13 mouse cellular contexts compared by ENCODE assay signal in the genomic region with DNA sequence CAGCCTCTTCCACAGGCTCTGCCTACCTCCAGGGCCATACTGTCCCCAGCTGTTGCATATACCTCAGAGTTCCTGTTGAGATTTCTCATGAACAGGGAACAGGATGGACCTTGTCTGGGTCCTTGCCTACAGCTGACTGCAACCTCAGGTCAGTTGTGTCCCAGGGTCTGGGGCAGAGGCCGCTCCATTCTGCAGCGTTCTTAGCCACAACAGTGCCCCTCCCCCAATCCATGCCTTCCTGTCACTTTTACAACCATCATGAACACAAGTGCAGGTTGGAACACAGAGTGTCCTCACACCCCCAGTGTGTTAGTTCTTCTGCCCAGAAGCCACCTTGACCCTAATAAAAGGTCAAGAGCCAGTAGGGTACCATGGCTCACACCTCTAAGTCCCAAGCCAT. TPM values are rescaled to one million over a fixed set of nuclear protein-coding genes. Genes with fewer than 3 reads are reported as not detected.
DNase-seq lines count a peak whose midpoint lies in the region; ATAC-seq lines count a peak whose summit lies in the region.
"Had no signal": no experiment of that assay in that cellular context is flagged by ENCODE, and none has a peak within 500 bp of the region (broad histone marks: within the 10 kb centered on the region; RNA-seq: fewer than 3 reads in every experiment).

No protein-coding gene starts in this region.

- intact Hi-C loops in left cerebral cortex, postnatal 14 days (cut with DNase I): no loop called here

- no peaks in the 10 kb centered on the region for H3K9me3 ChIP-seq in heart, embryonic 13.5 days
- H3K9me3 ChIP-seq in lung, embryonic 16.5 days (ENCODE audit: control insufficient read depth, low read length): no peaks in the 10 kb centered on the region
- H3K9me3 ChIP-seq in embryonic facial prominence, embryonic 13.5 days: no peaks in the 10 kb centered on the region
- H3K9me3 ChIP-seq in limb, embryonic 15.5 days: no peaks in the 10 kb centered on the region

- peaks cover 41% of the 10 kb centered on the region for H3K4me1 ChIP-seq in heart, embryonic 13.5 days
- peaks cover 27% of the 10 kb centered on the region for H3K4me1 ChIP-seq in lung, embryonic 16.5 days (replicated peaks; ENCODE audit: control insufficient read depth, insufficient read depth, low read length)
- H3K4me1 ChIP-seq in embryonic facial prominence, embryonic 13.5 days: peaks cover 32% of the 10 kb centered on the region
- H3K4me1 ChIP-seq in limb, embryonic 15.5 days: peaks cover 35% of the 10 kb centered on the region

- no peak for ATAC-seq in heart, embryonic 13.5 days (ENCODE audit: extremely low read depth, insufficient number of reproducible peaks, low FRiP score, low TSS enrichment)
- no peak for ATAC-seq in lung, embryonic 16.5 days (ENCODE audit: low read depth)
- ATAC-seq in embryonic facial prominence, embryonic 13.5 days (ENCODE audit: insufficient number of reproducible peaks, insufficient read depth, low FRiP score, low TSS enrichment, low read depth): no peak
- ATAC-seq in limb, embryonic 15.5 days (ENCODE audit: insufficient number of reproducible peaks, low FRiP score, low TSS enrichment, low read depth): no peak

- H3K4me2 ChIP-seq in heart, embryonic 13.5 days: peak overlapping the region; percentile 86; the same call in 1 of the 2 replicates
- 0 out of 2 replicates have a peak overlapping the region, but pooled peaks have one; percentile 97 for H3K4me2 ChIP-seq in lung, embryonic 16.5 days (ENCODE audit: low read depth, low read length)
- peak overlapping the region; percentile 92 for H3K4me2 ChIP-seq in embryonic facial prominence, embryonic 13.5 days
- H3K4me2 ChIP-seq in limb, embryonic 15.5 days: no peak overlapping the region

- H3K27ac ChIP-seq in heart, embryonic 13.5 days (replicated peaks): no peak overlapping the region
- H3K27ac ChIP-seq in lung, embryonic 16.5 days (ENCODE audit: low read length): no peak overlapping the region
- H3K27ac ChIP-seq in embryonic facial prominence, embryonic 13.5 days: peak overlapping the region; percentile 92; the same call in 1 of the 2 replicates
- peak overlapping the region; percentile 82; the same call in 1 of the 2 replicates for H3K27ac ChIP-seq in limb, embryonic 15.5 days

- no peak overlapping the region for H3K4me3 ChIP-seq in heart, embryonic 13.5 days
- no peak overlapping the region for H3K4me3 ChIP-seq in lung, embryonic 16.5 days (ENCODE audit: low read length)
- H3K4me3 ChIP-seq in embryonic facial prominence, embryonic 13.5 days: no peak overlapping the region
- H3K4me3 ChIP-seq in limb, embryonic 15.5 days: no peak overlapping the region; the same call in 1 of the 2 replicates

- WGBS in heart, embryonic 13.5 days: 36% methylated on average over 2 of the region's 2 CpGs
- 16% methylated on average over 2 of the region's 2 CpGs for WGBS in lung, embryonic 16.5 days
- 21% methylated on average over 2 of the region's 2 CpGs for WGBS in embryonic facial prominence, embryonic 13.5 days
- WGBS in limb, embryonic 15.5 days: 17% methylated on average over 2 of the region's 2 CpGs

- no peak overlapping the region; the same call in 1 of the 2 replicates for H3K9ac ChIP-seq in heart, embryonic 13.5 days
- peak overlapping the region; percentile 79; the same call in 1 of the 2 replicates for H3K9ac ChIP-seq in lung, embryonic 16.5 days (ENCODE audit: low read length)
- H3K9ac ChIP-seq in embryonic facial prominence, embryonic 13.5 days: peak overlapping the region; percentile 98; the same call in 1 of the 2 replicates
- no peak overlapping the region for H3K9ac ChIP-seq in limb, embryonic 15.5 days

- peaks cover 55% of the 10 kb centered on the region for H3K36me3 ChIP-seq in heart, embryonic 13.5 days
- peaks cover 30% of the 10 kb centered on the region for H3K36me3 ChIP-seq in lung, embryonic 16.5 days (ENCODE audit: control insufficient read depth, insufficient read depth, low read length)
- H3K36me3 ChIP-seq in embryonic facial prominence, embryonic 13.5 days: peaks cover 57% of the 10 kb centered on the region
- peaks cover 46% of the 10 kb centered on the region for H3K36me3 ChIP-seq in limb, embryonic 15.5 days

- DNase-seq in heart, postnatal 4 days: no peak
- no peak for DNase-seq in lung, postnatal 4 days
- no peak for DNase-seq in left cerebral cortex, postnatal 14 days (ENCODE audit: low spot score in 2 of 2)
- no peak for DNase-seq in thymus, postnatal 0 days (ENCODE audit: low spot score)
- DNase-seq: gastrocnemius, postnatal 10 days; lung, postnatal 36 days; thymus, postnatal 36 days had no signal

- H3K27me3 ChIP-seq in heart, embryonic 13.5 days (replicated peaks): no peaks in the 10 kb centered on the region
- H3K27me3 ChIP-seq in lung, embryonic 16.5 days (ENCODE audit: control insufficient read depth, insufficient read depth, low read depth, low read length): no peaks in the 10 kb centered on the region
- H3K27me3 ChIP-seq in embryonic facial prominence, embryonic 13.5 days: no peaks in the 10 kb centered on the region
- H3K27me3 ChIP-seq in limb, embryonic 15.5 days: no peaks in the 10 kb centered on the region
- H3K27me3 ChIP-seq: CH12.LX had no signal

RNA-seq across cellular contexts. Expression of gene Mex3d, which starts 1.3 kb away (rescaled TPM):
- polyA plus RNA-seq in heart, embryonic 13.5 days (2015; fragmentation: Nextera tagmentation; extraction: Ambion mirVana): 3.8 and 4.5 TPM in 2 replicates
- 10 to 100 TPM; 20.2 to 22.2 TPM for total RNA-seq in heart, postnatal 4 days (2021)
- 4.4 and 4.5 TPM in 2 replicates for polyA plus RNA-seq in lung, embryonic 16.5 days (2015; fragmentation: Nextera tagmentation; extraction: Ambion mirVana)
- 8.9 and 10.4 TPM in 2 replicates for polyA plus RNA-seq in embryonic facial prominence, embryonic 13.5 days (2015; fragmentation: Nextera tagmentation; extraction: Ambion mirVana)
- polyA plus RNA-seq in limb, embryonic 15.5 days (2015; fragmentation: Nextera tagmentation; extraction: Ambion mirVana): 6.1 and 6.8 TPM in 2 replicates
- total RNA-seq in left cerebral cortex, postnatal 14 days (2021): 10 to 100 TPM; 19.9 to 24.1 TPM
- polyA plus RNA-seq in thymus, postnatal 0 days (2015; fragmentation: Nextera tagmentation; extraction: Ambion mirVana): 3.2 and 4.7 TPM in 2 replicates

RNA-seq across cellular contexts. Expression of gene Mbd3, which starts 10.6 kb away (rescaled TPM):
- polyA plus RNA-seq in heart, embryonic 13.5 days (2015; fragmentation: Nextera tagmentation; extraction: Ambion mirVana): 170 and 182 TPM in 2 replicates
- 100 to 1,000 TPM; 137 to 140 TPM for total RNA-seq in heart, postnatal 4 days (2021)
- 192 and 204 TPM in 2 replicates for polyA plus RNA-seq in lung, embryonic 16.5 days (2015; fragmentation: Nextera tagmentation; extraction: Ambion mirVana)
- polyA plus RNA-seq in embryonic facial prominence, embryonic 13.5 days (2015; fragmentation: Nextera tagmentation; extraction: Ambion mirVana): 263 and 297 TPM in 2 replicates
- polyA plus RNA-seq in limb, embryonic 15.5 days (2015; fragmentation: Nextera tagmentation; extraction: Ambion mirVana): 218 and 219 TPM in 2 replicates
- 100 to 1,000 TPM; 122 to 134 TPM for total RNA-seq in left cerebral cortex, postnatal 14 days (2021)
- polyA plus RNA-seq in thymus, postnatal 0 days (2015; fragmentation: Nextera tagmentation; extraction: Ambion mirVana): 151 and 166 TPM in 2 replicates

RNA-seq across cellular contexts. Expression of gene Uqcr11, which starts 17.9 kb away (rescaled TPM):
- 1,246 and 1,505 TPM in 2 replicates for polyA plus RNA-seq in heart, embryonic 13.5 days (2015; fragmentation: Nextera tagmentation; extraction: Ambion mirVana)
- 1,000 to 10,000 TPM; 1,257 to 1,372 TPM for total RNA-seq in heart, postnatal 4 days (2021)
- 618 and 673 TPM in 2 replicates for polyA plus RNA-seq in lung, embryonic 16.5 days (2015; fragmentation: Nextera tagmentation; extraction: Ambion mirVana)
- polyA plus RNA-seq in embryonic facial prominence, embryonic 13.5 days (2015; fragmentation: Nextera tagmentation; extraction: Ambion mirVana): 447 and 479 TPM in 2 replicates
- 562 and 570 TPM in 2 replicates for polyA plus RNA-seq in limb, embryonic 15.5 days (2015; fragmentation: Nextera tagmentation; extraction: Ambion mirVana)
- total RNA-seq in left cerebral cortex, postnatal 14 days (2021): 100 to 1,000 TPM; 587 to 604 TPM
- 635 and 689 TPM in 2 replicates for polyA plus RNA-seq in thymus, postnatal 0 days (2015; fragmentation: Nextera tagmentation; extraction: Ambion mirVana)

RNA-seq across cellular contexts. Expression of gene Plk5, which starts 32.5 kb away (rescaled TPM):
- not detected in 2 replicates for polyA plus RNA-seq in heart, embryonic 13.5 days (2015; fragmentation: Nextera tagmentation; extraction: Ambion mirVana)
- total RNA-seq in heart, postnatal 4 days (2021): not detected
- 0.48 and 0.52 TPM in 2 replicates for polyA plus RNA-seq in lung, embryonic 16.5 days (2015; fragmentation: Nextera tagmentation; extraction: Ambion mirVana)
- 1.8 and 2.6 TPM in 2 replicates for polyA plus RNA-seq in embryonic facial prominence, embryonic 13.5 days (2015; fragmentation: Nextera tagmentation; extraction: Ambion mirVana)
- 0.91 and 0.99 TPM in 2 replicates for polyA plus RNA-seq in limb, embryonic 15.5 days (2015; fragmentation: Nextera tagmentation; extraction: Ambion mirVana)
- 10 to 100 TPM in 1 of 2 experiments, 1 to 10 TPM in 1; 7.6 to 10.6 TPM for total RNA-seq in left cerebral cortex, postnatal 14 days (2021)
- polyA plus RNA-seq in thymus, postnatal 0 days (2015; fragmentation: Nextera tagmentation; extraction: Ambion mirVana): 0.17 and 0.21 TPM in 2 replicates
- total RNA-seq: CH12.LX; gastrocnemius, postnatal 10 days had no signal
- polyA plus RNA-seq: inflammation-experienced regulatory T-cells, adult 6 months had no signal

RNA-seq across cellular contexts. Expression of gene Adamtsl5, which starts 40.5 kb away (rescaled TPM):
- polyA plus RNA-seq in heart, embryonic 13.5 days (2015; fragmentation: Nextera tagmentation; extraction: Ambion mirVana): 6.5 and 8.3 TPM in 2 replicates
- total RNA-seq in heart, postnatal 4 days (2021): 10 to 100 TPM; 32.8 to 34.2 TPM
- 4.1 and 8.3 TPM in 2 replicates for polyA plus RNA-seq in lung, embryonic 16.5 days (2015; fragmentation: Nextera tagmentation; extraction: Ambion mirVana)
- polyA plus RNA-seq in embryonic facial prominence, embryonic 13.5 days (2015; fragmentation: Nextera tagmentation; extraction: Ambion mirVana): 3.2 and 4.3 TPM in 2 replicates
- polyA plus RNA-seq in limb, embryonic 15.5 days (2015; fragmentation: Nextera tagmentation; extraction: Ambion mirVana): 11.9 and 13.8 TPM in 2 replicates
- total RNA-seq in left cerebral cortex, postnatal 14 days (2021): 1 to 10 TPM; 2.0 to 4.2 TPM
- polyA plus RNA-seq in thymus, postnatal 0 days (2015; fragmentation: Nextera tagmentation; extraction: Ambion mirVana): 1.0 and 1.1 TPM in 2 replicates
- polyA plus RNA-seq: inflammation-experienced regulatory T-cells, adult 6 months had no signal

Comparison
In these comparisons a context has a peak if more than half of its experiments do, and no peak if none do; other contexts are left out.
1. H3K27ac ChIP-seq: peak in embryonic facial prominence, embryonic 13.5 days (single experiment) and limb, embryonic 15.5 days (single experiment); none in heart, embryonic 13.5 days (single experiment) and lung, embryonic 16.5 days (single experiment).
2. H3K9ac ChIP-seq: peak in lung, embryonic 16.5 days (single experiment) and embryonic facial prominence, embryonic 13.5 days (single experiment); none in heart, embryonic 13.5 days (single experiment) and limb, embryonic 15.5 days (single experiment).